Mouse (Mus musculus): ENCODE data around the gene Prr11. TPM values are rescaled to one million over a fixed set of nuclear protein-coding genes. Genes with fewer than 3 reads are reported as not detected.

Gene Prr11
- polyA plus RNA-seq (2015; fragmentation: Nextera tagmentation; extraction: Ambion mirVana): 1.9 and 2.0 TPM in 2 replicates

DNA sequence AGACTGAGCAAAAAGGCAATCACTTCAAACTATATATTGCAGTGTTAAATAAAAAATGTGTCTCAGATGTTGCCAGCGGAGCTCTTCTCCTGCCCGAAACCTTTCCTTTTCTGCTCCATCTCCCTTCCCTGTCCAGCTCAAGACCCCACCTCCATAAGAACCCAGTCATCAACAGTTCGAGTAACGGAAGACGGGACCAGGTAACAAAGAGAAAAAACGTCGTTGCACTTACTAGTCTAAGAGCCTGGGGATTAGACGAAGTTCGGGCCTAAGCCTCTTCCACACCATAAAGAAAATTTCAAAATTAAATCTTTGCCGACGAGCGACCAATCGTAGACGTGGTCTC is at the start of gene Prr11:
Prr11 (minus strand) TSS at position 300 of the 346 bp plus-strand sequence.
- Histone ChIP-seq H3K4me2 (peak within 1 kb of the TSS; percentile 75), H3K9ac (peak within 1 kb of the TSS; percentile 76), H3K9me3 (no peaks in the 10 kb centered on the region), H3K27ac (peak within 1 kb of the TSS; percentile 95), H3K27me3 (replicated peaks) (no peaks in the 10 kb centered on the region), H3K36me3 (replicated peaks) (no peaks in the 10 kb centered on the region), H3K4me3 (peak within 1 kb of the TSS; percentile 63), H3K4me1 (peaks cover 20% of the 10 kb centered on the region)
- ATAC-seq (replicated peaks): no peak; the same call in 1 of the 2 replicates
- 0% methylated on average over 14 of the region's 14 CpGs for WGBS

DNA sequence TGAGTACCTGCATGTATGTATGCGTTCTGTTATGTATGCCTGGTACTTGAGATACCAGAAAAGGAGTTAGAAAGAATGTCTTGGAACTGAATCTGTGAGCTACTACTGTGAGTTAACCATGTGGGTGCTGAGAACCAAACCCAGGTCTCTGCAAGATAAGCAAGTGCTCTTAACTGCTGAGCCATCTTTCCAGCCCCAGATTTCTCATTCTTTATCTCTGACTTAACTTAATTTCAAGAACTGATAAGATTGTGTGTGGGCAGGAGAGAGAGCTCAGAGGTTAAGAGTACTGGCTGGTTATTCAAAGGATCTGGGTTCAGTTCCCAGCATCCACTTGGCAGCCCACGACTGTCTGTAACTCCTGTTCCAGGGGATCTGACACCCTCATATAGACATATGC is 49.5 kb upstream of the Prr11 start:
- no peaks in the 10 kb centered on the region for H3K9me3 ChIP-seq
- no peak for ATAC-seq (replicated peaks)
- H3K4me1 ChIP-seq: no peaks in the 10 kb centered on the region
- H3K27ac ChIP-seq: no peak overlapping the region
- 93% methylated on average over 2 of the region's 2 CpGs for WGBS
- no peak overlapping the region for H3K4me2 ChIP-seq
- H3K4me3 ChIP-seq: no peak overlapping the region
- peaks cover 4% of the 10 kb centered on the region; the same call in 1 of the 2 replicates for H3K36me3 ChIP-seq (replicated peaks)
- H3K27me3 ChIP-seq (replicated peaks): no peaks in the 10 kb centered on the region
- H3K9ac ChIP-seq: no peak overlapping the region

DNA sequence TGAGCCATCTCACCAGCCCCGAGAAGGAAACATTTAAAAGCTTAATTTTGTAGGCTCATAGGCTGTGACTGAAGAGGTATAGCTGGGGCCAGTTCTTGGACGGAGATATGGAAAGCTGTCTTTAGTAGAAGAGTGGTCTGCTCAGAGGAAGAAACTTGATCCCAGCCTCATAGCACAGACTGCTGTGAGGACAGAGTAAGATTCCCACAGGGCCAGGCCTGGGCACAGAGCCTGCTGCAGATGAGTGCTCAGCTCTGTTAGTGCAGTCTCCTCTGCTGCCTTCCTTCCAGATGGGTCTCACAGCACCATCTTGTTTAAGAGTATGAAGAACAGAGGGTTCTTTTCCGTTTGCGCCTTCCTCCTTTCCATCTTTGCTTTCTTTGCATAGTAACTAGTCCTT is 27.7 kb upstream of the Prr11 start:
- no peaks in the 10 kb centered on the region for H3K9me3 ChIP-seq
- H3K36me3 ChIP-seq (replicated peaks): peaks cover 3% of the 10 kb centered on the region; the same call in 1 of the 2 replicates
- 92% methylated on average over 4 of the region's 4 CpGs for WGBS
- H3K4me1 ChIP-seq: no peaks in the 10 kb centered on the region
- H3K27ac ChIP-seq: no peak overlapping the region
- H3K9ac ChIP-seq: no peak overlapping the region
- H3K4me2 ChIP-seq: no peak overlapping the region
- no peaks in the 10 kb centered on the region for H3K27me3 ChIP-seq (replicated peaks)
- H3K4me3 ChIP-seq: no peak overlapping the region
- ATAC-seq (replicated peaks): no peak

DNA sequence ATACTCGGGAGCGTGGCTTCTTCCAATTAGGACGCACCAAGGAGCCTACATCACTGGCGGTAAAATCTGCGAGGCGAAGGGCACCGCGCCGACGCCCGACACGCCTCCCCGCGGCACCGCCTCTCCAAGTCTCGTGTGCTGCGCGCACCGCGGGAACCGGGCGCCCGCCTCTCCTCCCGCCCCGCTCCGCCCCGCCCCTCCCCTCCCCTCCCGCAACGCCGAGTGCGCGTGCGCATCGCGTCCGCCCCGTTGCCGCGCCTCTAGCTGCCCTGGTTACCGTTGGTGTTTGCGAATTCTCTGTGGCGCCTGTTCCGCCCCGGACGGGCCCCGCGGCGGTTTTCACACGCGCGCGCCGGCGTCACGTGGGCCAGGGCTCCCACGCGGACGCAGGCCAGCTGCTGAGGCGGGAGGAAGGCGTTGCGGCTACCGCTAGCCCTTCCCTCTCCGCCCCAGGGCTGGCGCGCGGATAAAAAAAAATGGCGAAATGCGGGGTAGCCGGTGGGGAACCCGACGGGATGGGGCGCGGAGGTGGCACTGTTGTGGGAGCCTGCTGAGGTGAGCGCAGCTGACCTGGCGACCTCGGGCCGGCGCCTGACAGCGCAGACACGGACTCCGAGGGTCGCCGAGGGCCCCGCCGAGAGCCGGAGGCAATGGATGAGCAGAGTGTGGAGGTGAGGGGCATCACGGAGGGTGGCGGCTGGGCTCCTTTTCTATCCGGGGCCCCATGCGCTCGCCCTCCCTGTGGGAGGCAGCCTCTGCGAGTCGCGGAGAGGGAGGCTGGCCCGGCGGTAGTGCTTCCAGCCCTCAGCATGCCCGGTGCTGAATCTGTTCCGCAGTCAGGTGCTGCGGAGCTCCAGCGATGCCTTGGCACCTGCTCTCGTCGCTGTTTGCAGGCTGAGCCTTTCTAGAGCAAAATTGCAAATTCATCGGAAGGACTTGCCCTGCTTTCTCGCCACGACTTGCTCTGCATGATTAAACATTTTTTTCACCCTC is 18.6 kb upstream of the Prr11 start, which contains the start of gene Trim37:
Trim37 (plus strand) TSS at position 254 of the 993 bp plus-strand sequence.
- Histone ChIP-seq H3K4me1 (peaks cover 23% of the 10 kb centered on the region), H3K4me2 (peak within 1 kb of the TSS; percentile 49), H3K9ac (peak within 1 kb of the TSS; percentile 82), H3K36me3 (replicated peaks) (peaks cover 9% of the 10 kb centered on the region), H3K27ac (peak within 1 kb of the TSS; percentile 90), H3K9me3 (no peaks in the 10 kb centered on the region), H3K4me3 (peak within 1 kb of the TSS; percentile 93), H3K27me3 (replicated peaks) (no peaks in the 10 kb centered on the region)
- ATAC-seq (replicated peaks): peak; percentile 94
- under 1% methylated on average over 101 of the region's 105 CpGs for WGBS

DNA sequence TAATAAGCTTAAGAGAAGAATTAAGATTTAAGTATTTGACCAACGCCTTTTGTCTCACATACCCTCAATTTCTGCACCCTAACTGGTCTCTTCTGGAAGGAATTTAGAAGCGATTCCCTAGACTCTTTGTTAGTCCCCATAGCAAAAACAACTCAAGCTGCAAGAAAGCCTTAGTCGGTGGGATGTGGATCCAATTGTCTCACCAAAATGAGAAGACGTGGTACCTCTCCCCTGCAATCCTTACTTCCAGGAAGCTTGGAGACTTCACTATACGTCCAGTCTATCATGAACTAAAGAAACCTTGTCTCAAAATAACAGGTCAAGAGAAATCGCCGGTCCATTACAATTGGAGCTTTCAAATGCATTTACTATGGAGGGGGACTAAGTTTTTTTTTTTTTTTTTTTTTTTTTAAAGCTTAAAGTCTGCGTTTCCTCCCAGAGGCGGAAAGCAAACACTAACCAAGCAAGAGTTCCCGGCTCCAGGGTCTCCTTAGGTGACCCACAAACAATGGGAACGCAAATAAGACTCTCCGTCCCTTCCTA is 17.8 kb upstream of the Prr11 start:
- Histone ChIP-seq H3K27ac (peak overlapping the region; percentile 90), H3K9ac (peak overlapping the region; percentile 82), H3K9me3 (no peaks in the 10 kb centered on the region), H3K27me3 (replicated peaks) (no peaks in the 10 kb centered on the region), H3K4me2 (peak overlapping the region; percentile 49), H3K4me3 (peak overlapping the region; percentile 93), H3K4me1 (peaks cover 23% of the 10 kb centered on the region), H3K36me3 (replicated peaks) (peaks cover 9% of the 10 kb centered on the region)
- under 1% methylated on average over 12 of the region's 12 CpGs for WGBS
- ATAC-seq (replicated peaks): no peak

DNA sequence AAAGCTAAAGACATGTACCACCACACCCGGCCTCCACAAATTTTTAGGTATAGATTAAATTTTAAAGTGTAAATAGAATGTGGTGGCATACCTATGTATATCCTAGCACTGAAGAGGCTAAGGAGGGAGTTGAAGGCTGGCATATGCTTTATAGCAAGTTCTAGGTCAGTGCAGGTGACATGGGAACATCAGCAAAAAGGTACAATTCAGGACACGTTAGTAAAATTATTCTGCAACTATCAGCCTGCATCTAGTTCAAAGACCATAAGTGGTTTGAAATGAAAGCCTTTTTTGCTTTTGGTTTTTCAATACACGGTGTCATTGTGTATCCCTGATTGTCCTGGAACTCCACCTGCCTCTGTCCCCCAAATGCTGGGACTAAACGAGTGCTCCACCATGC is 17.1 kb upstream of the Prr11 start:
- H3K9ac ChIP-seq: peak overlapping the region; percentile 82; the same call in 1 of the 2 replicates
- H3K4me2 ChIP-seq: peak overlapping the region; percentile 49; the same call in 1 of the 2 replicates
- H3K4me3 ChIP-seq: no peak overlapping the region
- H3K4me1 ChIP-seq: peaks cover 23% of the 10 kb centered on the region
- no peaks in the 10 kb centered on the region for H3K27me3 ChIP-seq (replicated peaks)
- no peaks in the 10 kb centered on the region for H3K9me3 ChIP-seq
- WGBS: 44% methylated on average over 4 of the region's 4 CpGs
- peak overlapping the region; percentile 90; the same call in 1 of the 2 replicates for H3K27ac ChIP-seq
- ATAC-seq (replicated peaks): no peak
- H3K36me3 ChIP-seq (replicated peaks): peaks cover 11% of the 10 kb centered on the region; the same call in 1 of the 2 replicates

DNA sequence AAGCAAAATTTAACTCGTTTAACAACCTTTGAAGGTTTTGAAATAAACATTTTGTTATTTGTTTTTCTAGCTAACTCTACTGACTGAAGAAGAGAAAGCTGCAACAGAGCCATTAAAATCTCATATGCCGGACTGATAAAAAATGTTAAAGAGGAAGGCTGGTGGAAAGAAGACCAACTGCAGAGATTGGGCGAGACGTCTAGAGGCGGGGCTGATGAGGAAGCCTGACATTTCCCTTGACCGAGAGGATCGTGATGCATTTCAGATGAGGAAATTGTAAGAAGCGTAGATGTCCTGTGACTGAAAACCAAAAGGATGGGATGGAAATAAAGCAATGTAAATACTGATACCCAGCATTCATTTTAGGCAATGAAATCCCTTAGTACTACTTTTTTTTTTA is 13.4 kb upstream of the Prr11 start:
- Histone ChIP-seq H3K4me1 (peaks cover 9% of the 10 kb centered on the region), H3K9ac (no peak overlapping the region), H3K27me3 (replicated peaks) (no peaks in the 10 kb centered on the region), H3K4me2 (no peak overlapping the region), H3K9me3 (no peaks in the 10 kb centered on the region), H3K36me3 (replicated peaks) (peaks cover 32% of the 10 kb centered on the region), H3K4me3 (no peak overlapping the region), H3K27ac (no peak overlapping the region)
- ATAC-seq (replicated peaks): no peak
- WGBS: 72% methylated on average over 8 of the region's 8 CpGs

DNA sequence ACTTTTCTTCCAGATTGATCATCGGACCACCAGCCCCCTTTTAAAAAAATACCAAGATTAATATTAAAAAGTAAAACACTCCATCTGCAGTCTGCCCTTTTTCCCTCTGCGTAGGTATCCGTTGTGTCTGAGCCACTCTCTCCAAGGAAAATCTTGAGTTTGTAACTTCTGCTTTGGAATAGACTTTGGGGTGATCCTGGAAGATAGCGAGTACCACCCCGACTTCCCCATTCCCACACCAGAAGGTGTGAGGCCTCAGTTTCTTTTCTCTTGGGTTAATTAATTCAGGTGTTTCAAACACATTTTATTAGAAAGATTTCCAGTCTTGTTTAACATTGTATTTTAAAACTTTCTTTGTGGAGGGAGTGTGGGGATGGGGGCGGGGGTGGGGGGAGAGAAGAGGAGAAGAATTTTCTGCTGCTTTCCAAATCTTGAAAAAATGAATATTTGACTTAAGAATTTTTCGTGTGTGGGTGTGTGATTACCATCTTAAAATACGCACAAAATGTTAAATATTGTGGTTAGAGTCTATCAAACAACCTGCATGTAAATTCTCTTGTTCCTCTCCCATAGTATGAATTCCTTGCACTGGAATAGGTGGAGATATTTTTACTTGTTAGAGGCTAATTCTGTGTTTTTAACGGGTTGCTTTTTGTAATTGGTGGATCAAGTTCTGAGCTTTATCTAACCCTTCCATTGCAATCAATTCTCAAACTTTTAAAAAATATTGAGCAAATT is 1.8 kb upstream of the Prr11 start:
- peak overlapping the region; percentile 76 for H3K9ac ChIP-seq
- H3K4me1 ChIP-seq: peaks cover 20% of the 10 kb centered on the region
- H3K36me3 ChIP-seq (replicated peaks): 0 out of 2 replicates have a peak, but pooled peaks cover 3% of the 10 kb centered on the region
- peak overlapping the region; percentile 75 for H3K4me2 ChIP-seq
- H3K27ac ChIP-seq: peak overlapping the region; percentile 95
- H3K9me3 ChIP-seq: no peaks in the 10 kb centered on the region
- 3% methylated on average over 9 of the region's 9 CpGs for WGBS
- ATAC-seq (replicated peaks): no peak
- H3K27me3 ChIP-seq (replicated peaks): no peaks in the 10 kb centered on the region
- peak overlapping the region; percentile 63 for H3K4me3 ChIP-seq

DNA sequence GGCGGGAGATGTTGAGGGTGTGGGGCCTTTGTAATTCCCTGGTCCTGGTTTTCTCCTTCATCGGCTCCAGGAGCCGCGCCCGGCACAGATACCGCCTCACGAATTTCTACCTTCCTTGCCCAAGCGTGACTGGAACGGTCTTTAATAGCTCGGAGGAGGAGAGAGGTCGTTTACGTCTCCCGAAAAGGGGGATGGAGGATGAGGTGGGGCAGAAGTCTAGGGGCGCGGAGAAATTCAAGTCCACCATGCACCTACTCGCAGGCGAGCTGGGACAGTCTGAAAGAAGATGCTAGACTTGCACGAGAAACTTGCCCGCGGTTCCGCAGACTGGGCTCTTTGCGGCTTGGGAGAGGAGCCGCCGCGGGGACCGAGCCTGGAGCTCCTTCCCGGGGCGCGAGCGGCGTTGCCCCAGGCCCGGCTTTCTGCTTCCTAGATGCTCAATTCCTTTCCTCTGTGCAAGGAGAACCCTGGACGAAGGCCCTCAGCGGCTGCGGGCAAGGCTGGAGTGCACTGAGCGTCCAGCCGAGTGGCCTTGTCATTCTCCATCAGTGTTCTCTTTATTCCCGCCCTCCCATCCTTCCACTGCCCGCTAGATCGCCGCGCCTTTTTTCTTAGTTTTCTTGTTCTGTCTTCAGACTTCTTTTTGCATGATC is 1.1 kb upstream of the Prr11 start:
- Histone ChIP-seq H3K4me1 (peaks cover 20% of the 10 kb centered on the region), H3K4me3 (peak overlapping the region; percentile 63), H3K4me2 (peak overlapping the region; percentile 75), H3K9ac (peak overlapping the region; percentile 76), H3K27ac (peak overlapping the region; percentile 95), H3K36me3 (replicated peaks) (0 out of 2 replicates have a peak, but pooled peaks cover 3% of the 10 kb centered on the region), H3K9me3 (no peaks in the 10 kb centered on the region), H3K27me3 (replicated peaks) (no peaks in the 10 kb centered on the region)
- under 1% methylated on average over 41 of the region's 42 CpGs for WGBS
- ATAC-seq (replicated peaks): no peak

DNA sequence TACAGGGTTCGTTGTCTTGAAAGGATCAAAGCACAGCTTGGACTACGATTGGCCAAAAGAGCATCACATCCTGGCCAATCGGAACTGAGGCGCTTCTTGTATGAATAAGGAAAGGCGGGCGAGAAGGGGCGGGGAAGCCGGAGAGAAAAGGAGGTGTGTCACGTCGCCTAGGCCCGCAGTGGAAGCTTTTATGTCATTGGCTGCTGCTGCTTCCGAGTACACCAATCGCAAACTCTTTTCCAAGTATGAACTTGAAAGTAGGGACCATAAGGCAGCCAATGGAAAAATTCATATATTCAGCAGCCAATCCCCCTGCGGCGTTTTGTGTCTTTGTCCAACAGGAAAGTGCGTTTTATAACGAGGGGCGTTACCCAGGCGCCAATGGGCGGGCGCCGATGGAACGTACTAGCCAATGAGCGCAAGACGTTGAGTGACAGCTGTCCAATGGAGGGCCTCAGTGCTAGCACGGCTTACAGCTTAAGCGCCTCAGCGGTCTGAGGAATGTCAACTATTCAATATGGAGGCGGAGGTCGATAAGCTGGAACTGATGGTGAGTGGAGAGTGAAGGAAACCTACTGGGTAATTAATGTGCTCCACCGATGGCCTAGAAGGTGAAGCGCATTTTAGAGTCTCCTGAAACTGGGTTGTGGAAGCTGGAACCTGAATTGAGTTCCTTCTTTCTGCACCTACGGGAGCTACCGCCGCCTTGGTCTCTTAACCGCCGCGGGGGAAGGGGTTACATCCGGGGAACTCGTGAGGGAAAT is 429 bp upstream of the Prr11 start, which contains the start of gene Ska2:
Ska2 (plus strand) TSS at position 480 of the 764 bp plus-strand sequence.
- peaks cover 20% of the 10 kb centered on the region for H3K4me1 ChIP-seq
- H3K9ac ChIP-seq: peak within 1 kb of the TSS; percentile 76
- ATAC-seq (replicated peaks): peak; percentile 100
- H3K36me3 ChIP-seq (replicated peaks): no peaks in the 10 kb centered on the region
- peak within 1 kb of the TSS; percentile 95 for H3K27ac ChIP-seq
- no peaks in the 10 kb centered on the region for H3K27me3 ChIP-seq (replicated peaks)
- peak within 1 kb of the TSS; percentile 75 for H3K4me2 ChIP-seq
- peak within 1 kb of the TSS; percentile 63 for H3K4me3 ChIP-seq
- under 1% methylated on average over 40 of the region's 40 CpGs for WGBS
- no peaks in the 10 kb centered on the region for H3K9me3 ChIP-seq

DNA sequence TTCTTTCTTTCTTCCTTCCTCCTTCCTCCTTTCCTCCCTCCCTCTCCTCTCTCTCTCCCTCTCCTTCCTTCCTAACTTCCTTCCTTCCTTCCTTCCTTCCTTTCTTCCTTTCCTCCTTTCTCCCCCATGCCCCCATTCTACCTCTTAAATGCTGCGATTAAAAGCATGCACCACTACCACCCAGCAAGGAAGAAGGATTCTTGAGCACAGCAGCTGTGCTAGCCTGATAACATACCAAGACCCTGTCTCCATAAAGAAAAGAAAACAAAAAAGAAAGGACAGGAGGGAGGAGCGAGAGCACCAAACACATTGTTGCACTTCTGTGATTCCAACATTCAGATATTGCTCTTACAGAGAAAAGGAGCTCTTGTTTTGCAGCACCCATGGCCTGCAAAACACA is 21.4 kb downstream of the Prr11 start:
- Histone ChIP-seq H3K27ac (peak overlapping the region; percentile 70; the same call in 1 of the 2 replicates), H3K4me1 (peaks cover 31% of the 10 kb centered on the region), H3K4me3 (peak overlapping the region; percentile 78), H3K27me3 (replicated peaks) (no peaks in the 10 kb centered on the region), H3K9ac (peak overlapping the region; percentile 63; the same call in 1 of the 2 replicates), H3K9me3 (no peaks in the 10 kb centered on the region), H3K4me2 (peak overlapping the region; percentile 96), H3K36me3 (replicated peaks) (no peaks in the 10 kb centered on the region; the same call in 1 of the 2 replicates)
- no peak for ATAC-seq (replicated peaks)
- 69% methylated on average over 2 of the region's 2 CpGs for WGBS

All from midbrain, embryonic 15.5 days (tissue).